In the genomic region with DNA sequence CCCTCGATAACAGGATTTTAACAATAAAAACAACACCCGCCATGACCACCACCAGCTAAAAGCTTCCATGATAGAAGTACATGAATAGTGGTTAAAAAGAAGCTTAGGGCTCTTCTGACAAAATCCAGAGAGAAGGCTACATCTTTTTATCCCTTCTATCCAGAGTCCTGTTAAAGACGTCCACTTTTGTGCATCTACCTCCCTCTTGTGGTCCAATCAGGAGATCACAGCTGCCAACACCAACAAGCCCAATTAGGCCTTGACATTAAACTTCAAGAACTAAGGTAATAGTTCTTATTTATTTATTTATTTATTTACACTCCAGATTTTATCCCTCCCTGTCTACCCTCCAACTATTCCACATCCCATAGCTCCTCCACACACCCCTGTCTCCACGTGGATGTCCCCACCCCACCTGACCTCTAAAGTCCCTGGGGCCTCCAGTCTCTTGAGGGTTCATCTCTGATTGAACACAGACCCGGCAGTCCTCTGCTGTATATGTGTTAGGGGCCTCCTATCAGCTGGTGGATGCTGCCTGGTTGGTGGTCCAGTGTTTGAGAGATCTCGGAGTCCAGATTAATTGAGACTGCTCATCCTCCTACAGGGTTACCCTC, we compare ENCODE assay signal across 8 mouse cellular contexts. TPM values are rescaled to one million over a fixed set of nuclear protein-coding genes. Genes with fewer than 3 reads are reported as not detected.
DNase-seq lines count a peak whose midpoint lies in the region; ATAC-seq and TF ChIP-seq lines count a peak whose summit lies in the region.

No protein-coding gene starts in this region.

- dilution Hi-C loops in CH12.LX (cut with MboI; ENCODE audit: extremely low pct_ligation_motif_present, extremely low pct_unique_long_range_greater_than_20kb, low sequenced_read_pairs): no loop called here

- WGBS in forebrain, embryonic 14.5 days: 48% methylated on average over 6 of the region's 6 CpGs

- no peak for TF ChIP-seq EP300 in CH12.LX (IDR thresholded peaks at IDR 0.05; ENCODE audit: low read length)

- no peaks in the 10 kb centered on the region for H3K27me3 ChIP-seq in CH12.LX (replicated peaks)
- no peaks in the 10 kb centered on the region for H3K27me3 ChIP-seq in forebrain, embryonic 14.5 days (replicated peaks; ENCODE audit: control insufficient read depth, insufficient read depth, low read length)

- no peaks in the 10 kb centered on the region for H3K79me2 ChIP-seq in CH12.LX (replicated peaks; ENCODE audit: control insufficient read depth, extremely low read depth, insufficient read depth, poor library complexity, severe bottlenecking)

- DNase-seq in gastrocnemius, adult 2 months: peak; percentile 23
- DNase-seq in gastrocnemius, postnatal 4 days (ENCODE audit: low spot score in 2 of 2): no peak
- peak; percentile 65 for DNase-seq in CH12.LX (ENCODE audit: extremely low read depth)
- peak; percentile 66 for DNase-seq in c-Kit-positive CD71-positive TER-119-positive erythroid progenitor cells, embryonic 14.5 days (ENCODE audit: low spot score)
- peak; percentile 85 for DNase-seq in forebrain, embryonic 14.5 days (ENCODE audit: low spot score)
- peak; percentile 62 to 70 for DNase-seq in layer of hippocampus, adult 2 months (ENCODE audit: low spot score in 2 of 2)
- DNase-seq in lung, postnatal 10 days: peak; percentile 72
- peak; percentile 38 to 39 for DNase-seq in right cerebral cortex, postnatal 36 days (ENCODE audit: low spot score in 2 of 2)

- in situ Hi-C loops in CH12.LX (cut with MboI; ENCODE audit: low pct_ligation_motif_present, low pct_unique_long_range_greater_than_20kb, low sequenced_read_pairs): no loop called here

- ATAC-seq in forebrain, embryonic 14.5 days: no peak

- H3K9me3 ChIP-seq in CH12.LX (replicated peaks; ENCODE audit: low read length): no peaks in the 10 kb centered on the region
- H3K9me3 ChIP-seq in forebrain, embryonic 14.5 days (replicated peaks; ENCODE audit: control insufficient read depth, low read length): no peaks in the 10 kb centered on the region

- H3K4me2 ChIP-seq in CH12.LX (ENCODE audit: insufficient read depth, low read depth, poor library complexity, severe bottlenecking): no peak overlapping the region
- no peak overlapping the region for H3K4me2 ChIP-seq in forebrain, embryonic 14.5 days (ENCODE audit: low read length)

- TF ChIP-seq POLR2A in CH12.LX (IDR thresholded peaks at IDR 0.05; ENCODE audit: low read depth, low read length): no peak

- H3K4me1 ChIP-seq in CH12.LX (ENCODE audit: control insufficient read depth in 1 of 2, insufficient read depth in 2 of 2): peaks cover 0 to 3% of the 10 kb centered on the region in 2 experiments; a peak in 1 of 4 replicates
- no peaks in the 10 kb centered on the region for H3K4me1 ChIP-seq in forebrain, embryonic 14.5 days (ENCODE audit: control insufficient read depth, insufficient read depth, low read length)

- H3K36me3 ChIP-seq in CH12.LX (replicated peaks in 1 of 2; ENCODE audit: control insufficient read depth in 1 of 2, insufficient read depth in 1 of 2, low read length in 1 of 2): no peaks in the 10 kb centered on the region
- H3K36me3 ChIP-seq in forebrain, embryonic 14.5 days (ENCODE audit: control insufficient read depth, insufficient read depth, low read length): no peaks in the 10 kb centered on the region

- peak; percentile 77 for TF ChIP-seq CTCF in gastrocnemius, adult 2 months (IDR thresholded peaks at IDR 0.05)
- TF ChIP-seq CTCF in CH12.LX (conservative IDR thresholded peaks at IDR 0.05 in 1 of 2, IDR thresholded peaks at IDR 0.05 in 1 of 2; ENCODE audit: low read depth in 2 of 2, low read length in 2 of 2): peak in 1 of 2 experiments; percentile 96; a peak in 3 of 4 replicates
- peak; percentile 90 for TF ChIP-seq CTCF in layer of hippocampus, adult 2 months (conservative IDR thresholded peaks at IDR 0.05)

- peak; percentile 99 for TF ChIP-seq RAD21 in CH12.LX (IDR thresholded peaks at IDR 0.05; ENCODE audit: low read depth, low read length)

- no peak overlapping the region for H3K4me3 ChIP-seq in gastrocnemius, adult 2 months
- no peak overlapping the region for H3K4me3 ChIP-seq in CH12.LX (replicated peaks in 1 of 3; ENCODE audit: low read depth in 2 of 3, low read length in 2 of 3, poor library complexity in 1 of 3)
- H3K4me3 ChIP-seq in forebrain, embryonic 14.5 days (ENCODE audit: low read depth, low read length): no peak overlapping the region
- H3K4me3 ChIP-seq in layer of hippocampus, adult 2 months: no peak overlapping the region

- H3K27ac ChIP-seq in gastrocnemius, adult 2 months: no peak overlapping the region
- H3K27ac ChIP-seq in CH12.LX (ENCODE audit: insufficient read depth, low read depth): no peak overlapping the region
- H3K27ac ChIP-seq in forebrain, embryonic 14.5 days (ENCODE audit: low read depth, low read length): no peak overlapping the region
- no peak overlapping the region for H3K27ac ChIP-seq in layer of hippocampus, adult 2 months

- H3K9ac ChIP-seq in CH12.LX (ENCODE audit: insufficient read depth, low read depth): no peak overlapping the region
- no peak overlapping the region for H3K9ac ChIP-seq in forebrain, embryonic 14.5 days (ENCODE audit: low read length)

- intact Hi-C loops in gastrocnemius, adult 2 months (cut with DNase I): loop anchor here (1.0 to 10.0 kb wide), 2 partner anchors 106 to 182 kb away; no protein-coding TSS in a partner anchor

TF ChIP-seq in CH12.LX, 34 proteins besides CTCF, POLR2A, EP300 and RAD21:
- peak; percentile 97 for TF ChIP-seq SMC3 (IDR thresholded peaks at IDR 0.05; ENCODE audit: low read depth, low read length)
- TF ChIP-seq NRF1 (IDR thresholded peaks at IDR 0.05; ENCODE audit: low read depth, low read length): 0 out of 2 replicates have a peak, but pooled peaks have one; percentile 12
- TF ChIP-seq CHD1 (IDR thresholded peaks at IDR 0.05; ENCODE audit: low read depth, low read length): no peak
- peak; percentile 91 for TF ChIP-seq ZC3H11A (IDR thresholded peaks at IDR 0.05; ENCODE audit: low read depth, low read length)
- peak; percentile 42; the same call in 1 of the 2 replicates for TF ChIP-seq NELFE (IDR thresholded peaks at IDR 0.05; ENCODE audit: low read depth, low read length)
- TF ChIP-seq SIN3A (IDR thresholded peaks at IDR 0.05; ENCODE audit: low read length): peak; percentile 49; the same call in 1 of the 2 replicates
- no peak for TF ChIP-seq E2F4 (IDR thresholded peaks at IDR 0.05; ENCODE audit: insufficient replicate concordance, low read depth, low read length)
TF ChIP-seq in CH12.LX: peak in this region for 5.

RNA-seq across cellular contexts. Expression of gene Nrd1, which starts 23.9 kb away (rescaled TPM):
- total RNA-seq in gastrocnemius, adult 2 months (2021): 100 to 1,000 TPM; 150 to 175 TPM
- 10 to 100 TPM; 95.5 to 98.8 TPM for total RNA-seq in gastrocnemius, postnatal 4 days (2021)
- 37.7 and 41.9 TPM in 2 replicates for total RNA-seq in CH12.LX (2012; rRNA removed)
- 83.8 and 104 TPM in 2 replicates for total RNA-seq in CH12.LX (2014; rRNA removed)
- polyA plus RNA-seq in CH12.LX (2012; ENCODE audit: insufficient read length, low read depth): 144 and 147 TPM in 2 replicates
- 45.6 and 49.8 TPM in 2 replicates for polyA plus RNA-seq in forebrain, embryonic 14.5 days (2014; fragmentation: Nextera tagmentation; extraction: Ambion mirVana)
- total RNA-seq in layer of hippocampus, adult 2 months (2021): 100 to 1,000 TPM; 121 to 130 TPM

Comparison
In these comparisons a context has a peak if more than half of its experiments do, and no peak if none do; other contexts are left out.
1. DNase-seq: peak in gastrocnemius, adult 2 months (single experiment), CH12.LX (single experiment), c-Kit-positive CD71-positive TER-119-positive erythroid progenitor cells, embryonic 14.5 days (single experiment), forebrain, embryonic 14.5 days (single experiment), layer of hippocampus, adult 2 months (2 of 2), lung, postnatal 10 days (single experiment) and right cerebral cortex, postnatal 36 days (2 of 2); none in gastrocnemius, postnatal 4 days (0 of 2).